In genomic region chr3:89911207-89911606, GRCm38 (mm10) we compare ENCODE assay signal across 10 mouse cellular contexts. TPM values are rescaled to one million over a fixed set of nuclear protein-coding genes. Genes with fewer than 3 reads are reported as not detected.
DNase-seq lines count a peak whose midpoint lies in the region; ATAC-seq and TF ChIP-seq lines count a peak whose summit lies in the region.
"Had no signal": no experiment of that assay in that cellular context is flagged by ENCODE, and none has a peak within 500 bp of the region (broad histone marks: within the 10 kb centered on the region; RNA-seq: fewer than 3 reads in every experiment).

No protein-coding gene starts in this region.

- 73% methylated on average over 3 of the region's 3 CpGs for WGBS in intestine, embryonic 15.5 days
- 76% methylated on average over 3 of the region's 3 CpGs for WGBS in intestine, postnatal 0 days
- WGBS in midbrain, embryonic 13.5 days, result 81% methylated on average over 3 of the region's 3 CpGs
- 72% methylated on average over 3 of the region's 3 CpGs for WGBS in stomach, postnatal 0 days

- H3K4me1 ChIP-seq in intestine, embryonic 15.5 days (replicated peaks), result peaks cover 14% of the 10 kb centered on the region; the same call in 1 of the 2 replicates
- H3K4me1 ChIP-seq in intestine, postnatal 0 days (replicated peaks; ENCODE audit: control insufficient read depth, insufficient read depth, low read length), result 0 out of 2 replicates have a peak, but pooled peaks cover 5% of the 10 kb centered on the region
- H3K4me1 ChIP-seq in midbrain, embryonic 13.5 days (replicated peaks), result peaks cover 15% of the 10 kb centered on the region
- H3K4me1 ChIP-seq in stomach, postnatal 0 days (replicated peaks; ENCODE audit: control insufficient read depth, insufficient read depth), result no peaks in the 10 kb centered on the region

- no peak for TF ChIP-seq EP300 in stomach, postnatal 0 days (optimal IDR thresholded peaks at IDR 0.05)

- H3K27me3 ChIP-seq in intestine, embryonic 15.5 days (replicated peaks), result no peaks in the 10 kb centered on the region; the same call in 1 of the 2 replicates
- H3K27me3 ChIP-seq in intestine, postnatal 0 days (replicated peaks; ENCODE audit: control insufficient read depth, insufficient read depth, low read length), result 0 out of 2 replicates have a peak, but pooled peaks cover 4% of the 10 kb centered on the region
- H3K27me3 ChIP-seq in midbrain, embryonic 13.5 days, result peaks cover 58% of the 10 kb centered on the region
- no peaks in the 10 kb centered on the region for H3K27me3 ChIP-seq in stomach, postnatal 0 days (ENCODE audit: control insufficient read depth, insufficient read depth, low read length)
- H3K27me3 ChIP-seq: Patski had no signal

- no peak for ATAC-seq in intestine, embryonic 15.5 days
- ATAC-seq in intestine, postnatal 0 days, result no peak
- peak; percentile 59 to 61 for ATAC-seq in hematopoietic stem cell, adult 5-6 weeks (replicated peaks in 1 of 2; ENCODE audit: insufficient read depth in 1 of 2, low FRiP score in 2 of 2, low TSS enrichment in 1 of 2, low read depth in 1 of 2, poor library complexity in 2 of 2, severe bottlenecking in 2 of 2)
- ATAC-seq in midbrain, embryonic 13.5 days, result no peak
- no peak for ATAC-seq in stomach, postnatal 0 days (ENCODE audit: low FRiP score, low TSS enrichment)
- ATAC-seq: Patski had no signal

- no peak overlapping the region for H3K9ac ChIP-seq in intestine, embryonic 15.5 days
- H3K9ac ChIP-seq in intestine, postnatal 0 days (ENCODE audit: low read depth, low read length), result no peak overlapping the region
- H3K9ac ChIP-seq in midbrain, embryonic 13.5 days (replicated peaks), result no peak overlapping the region
- H3K9ac ChIP-seq in stomach, postnatal 0 days (ENCODE audit: low read length), result no peak overlapping the region; the same call in 1 of the 2 replicates
- H3K9ac ChIP-seq: limb, embryonic 15.5 days had no signal

- DNase-seq in CD4-positive, CD25-positive, alpha-beta regulatory T cell, adult 2 months (ENCODE audit: low read depth, low spot score), result peak; percentile 58
- peak; percentile 83 to 93 for DNase-seq in monocyte, adult 2 months (ENCODE audit: low read depth in 1 of 2, low spot score in 2 of 2)
- no peak for DNase-seq in adrenal gland, adult 8-10 months
- no peak for DNase-seq in stomach, postnatal 0 days (ENCODE audit: low spot score)

- H3K4me3 ChIP-seq in intestine, embryonic 15.5 days (replicated peaks), result no peak overlapping the region
- no peak overlapping the region for H3K4me3 ChIP-seq in intestine, postnatal 0 days (ENCODE audit: low read depth, low read length)
- H3K4me3 ChIP-seq in midbrain, embryonic 13.5 days (replicated peaks), result no peak overlapping the region
- no peak overlapping the region for H3K4me3 ChIP-seq in stomach, postnatal 0 days (ENCODE audit: low read depth, low read length)
- H3K4me3 ChIP-seq: limb, embryonic 15.5 days had no signal

- H3K36me3 ChIP-seq in intestine, embryonic 15.5 days, result no peaks in the 10 kb centered on the region
- H3K36me3 ChIP-seq in intestine, postnatal 0 days (ENCODE audit: control insufficient read depth, insufficient read depth), result no peaks in the 10 kb centered on the region
- H3K36me3 ChIP-seq in midbrain, embryonic 13.5 days, result no peaks in the 10 kb centered on the region
- H3K36me3 ChIP-seq in stomach, postnatal 0 days (ENCODE audit: control insufficient read depth, insufficient read depth, low read length), result no peaks in the 10 kb centered on the region
- H3K36me3 ChIP-seq: limb, embryonic 15.5 days had no signal

- H3K9me3 ChIP-seq in intestine, embryonic 15.5 days, result no peaks in the 10 kb centered on the region
- no peaks in the 10 kb centered on the region for H3K9me3 ChIP-seq in intestine, postnatal 0 days (ENCODE audit: control insufficient read depth)
- no peaks in the 10 kb centered on the region for H3K9me3 ChIP-seq in midbrain, embryonic 13.5 days
- no peaks in the 10 kb centered on the region for H3K9me3 ChIP-seq in stomach, postnatal 0 days (ENCODE audit: control insufficient read depth, low read length)
- H3K9me3 ChIP-seq: limb, embryonic 15.5 days had no signal

- TF ChIP-seq CTCF in intestine, postnatal 0 days (IDR thresholded peaks at IDR 0.05; ENCODE audit: low read depth), result no peak
- TF ChIP-seq CTCF in stomach, postnatal 0 days (IDR thresholded peaks at IDR 0.05; ENCODE audit: low read depth), result no peak

- no peak overlapping the region for H3K27ac ChIP-seq in intestine, embryonic 15.5 days
- H3K27ac ChIP-seq in intestine, postnatal 0 days (ENCODE audit: low read depth, low read length), result no peak overlapping the region
- H3K27ac ChIP-seq in midbrain, embryonic 13.5 days, result no peak overlapping the region
- no peak overlapping the region for H3K27ac ChIP-seq in stomach, postnatal 0 days (replicated peaks)
- H3K27ac ChIP-seq: limb, embryonic 15.5 days had no signal

- H3K4me2 ChIP-seq in intestine, embryonic 15.5 days (replicated peaks), result peak overlapping the region; percentile 14; the same call in 1 of the 2 replicates
- H3K4me2 ChIP-seq in intestine, postnatal 0 days (replicated peaks; ENCODE audit: low read depth), result no peak overlapping the region
- no peak overlapping the region for H3K4me2 ChIP-seq in midbrain, embryonic 13.5 days (replicated peaks)
- no peak overlapping the region for H3K4me2 ChIP-seq in stomach, postnatal 0 days (replicated peaks; ENCODE audit: low read depth)
- H3K4me2 ChIP-seq: limb, embryonic 15.5 days had no signal

RNA-seq across cellular contexts. Expression of gene Il6ra, which starts 1.8 kb away (rescaled TPM):
- polyA plus RNA-seq in intestine, embryonic 15.5 days (2015; fragmentation: Nextera tagmentation; extraction: Ambion mirVana), result 2.3 and 2.8 TPM in 2 replicates
- 2.8 and 3.2 TPM in 2 replicates for polyA plus RNA-seq in intestine, postnatal 0 days (2015; fragmentation: Nextera tagmentation; extraction: Ambion mirVana)
- total RNA-seq in hematopoietic stem cell, adult 5-6 weeks (2017), result 9.6 and 11.1 TPM in 2 replicates
- 0.44 and 0.46 TPM in 2 replicates for polyA plus RNA-seq in midbrain, embryonic 13.5 days (2015; fragmentation: Nextera tagmentation; extraction: Ambion mirVana)
- total RNA-seq in adrenal gland, adult 8-10 months (2022), result 10 to 100 TPM in 2 of 4 experiments, 1 to 10 TPM in 2; 6.7 to 13.4 (median 10.1) TPM
- polyA plus RNA-seq in stomach, postnatal 0 days (2015; fragmentation: Nextera tagmentation; extraction: Ambion mirVana), result 4.3 and 4.5 TPM in 2 replicates

RNA-seq across cellular contexts. Expression of gene Atp8b2, which starts 52.1 kb away (rescaled TPM):
- polyA plus RNA-seq in intestine, embryonic 15.5 days (2015; fragmentation: Nextera tagmentation; extraction: Ambion mirVana), result 8.4 and 10.5 TPM in 2 replicates
- polyA plus RNA-seq in intestine, postnatal 0 days (2015; fragmentation: Nextera tagmentation; extraction: Ambion mirVana), result 2.4 TPM in 2 replicates
- 52.4 and 76.5 TPM in 2 replicates for total RNA-seq in hematopoietic stem cell, adult 5-6 weeks (2017)
- 11.7 and 12.6 TPM in 2 replicates for polyA plus RNA-seq in midbrain, embryonic 13.5 days (2015; fragmentation: Nextera tagmentation; extraction: Ambion mirVana)
- 10 to 100 TPM; 31.6 to 63.7 (median 46.1) TPM for total RNA-seq in adrenal gland, adult 8-10 months (2022)
- 4.2 and 5.0 TPM in 2 replicates for polyA plus RNA-seq in stomach, postnatal 0 days (2015; fragmentation: Nextera tagmentation; extraction: Ambion mirVana)

Comparison
In these comparisons a context has a peak if more than half of its experiments do, and no peak if none do; other contexts are left out.
1. ATAC-seq: peak in hematopoietic stem cell, adult 5-6 weeks (2 of 2); none in intestine, embryonic 15.5 days (single experiment), intestine, postnatal 0 days (single experiment), midbrain, embryonic 13.5 days (single experiment) and stomach, postnatal 0 days (single experiment).
2. DNase-seq: peak in CD4-positive, CD25-positive, alpha-beta regulatory T cell, adult 2 months (single experiment) and monocyte, adult 2 months (2 of 2); none in adrenal gland, adult 8-10 months (single experiment) and stomach, postnatal 0 days (single experiment).